ENCODE assay signal across 15 mouse cellular contexts in the genomic region with DNA sequence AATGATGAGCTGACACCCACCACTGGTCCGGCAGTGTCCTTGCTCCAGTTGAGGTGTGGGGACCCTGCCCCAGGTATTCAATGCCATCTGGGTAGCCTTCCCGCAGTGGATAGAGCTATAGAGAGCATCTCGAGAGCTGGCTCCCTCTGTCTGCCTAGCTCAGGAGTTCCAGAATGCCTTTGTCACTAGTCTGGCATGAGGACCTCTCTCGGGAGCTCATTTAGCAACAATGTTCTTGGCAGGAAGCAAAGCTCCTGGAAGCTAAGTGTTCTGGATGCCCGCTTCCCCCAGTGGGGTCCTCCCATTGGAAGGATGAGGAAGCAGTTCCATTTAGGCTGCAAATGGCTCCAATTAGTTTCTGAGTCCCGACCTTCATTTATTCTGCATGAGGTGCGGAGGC. TPM values are rescaled to one million over a fixed set of nuclear protein-coding genes. Genes with fewer than 3 reads are reported as not detected.
"Had no signal": no experiment of that assay in that cellular context is flagged by ENCODE, and none has a peak within 500 bp of the region (broad histone marks: within the 10 kb centered on the region; RNA-seq: fewer than 3 reads in every experiment).

No protein-coding gene starts in this region.

- H3K27me3 ChIP-seq: neural tube, embryonic 12.5 days had no signal

- H3K9ac ChIP-seq: limb, embryonic 13.5 days; liver, embryonic 14.5 days; neural tube, embryonic 12.5 days had no signal

- H3K4me3 ChIP-seq: limb, embryonic 13.5 days; myocyte; neural tube, embryonic 12.5 days had no signal

- H3K4me1 ChIP-seq: limb, embryonic 13.5 days; neural tube, embryonic 12.5 days had no signal

- H3K27ac ChIP-seq: kidney, postnatal 0 days; limb, embryonic 13.5 days; liver, embryonic 14.5 days; neural tube, embryonic 12.5 days had no signal

- DNase-seq: kidney, adult 9 months; kidney, postnatal 36 days; left cerebral cortex, postnatal 4 days; lung, adult 18-20 months; retina, postnatal 1 day; right cerebral cortex, postnatal 4 days; spleen, adult 18-20 months; thymus, adult 2 months; thymus, postnatal 25 days had no signal

- H3K9me3 ChIP-seq: limb, embryonic 13.5 days; neural tube, embryonic 12.5 days had no signal

- H3K36me3 ChIP-seq: limb, embryonic 13.5 days; neural tube, embryonic 12.5 days had no signal

- H3K4me2 ChIP-seq: limb, embryonic 13.5 days; neural tube, embryonic 12.5 days had no signal

RNA-seq across cellular contexts. Expression of gene Klhdc7a, which starts 51.1 kb away (rescaled TPM):
- total RNA-seq: megakaryocyte-erythroid progenitor cell, adult 5-6 weeks had no signal
- polyA plus RNA-seq: myocyte; neural tube, embryonic 12.5 days had no signal
